Mouse (Mus musculus): ENCODE data around the gene Slco3a1. TPM values are rescaled to one million over a fixed set of nuclear protein-coding genes. Genes with fewer than 3 reads are reported as not detected.

Gene Slco3a1
- polyA plus RNA-seq, 1 experiment from 2014 or later: 6.7 TPM

DNA sequence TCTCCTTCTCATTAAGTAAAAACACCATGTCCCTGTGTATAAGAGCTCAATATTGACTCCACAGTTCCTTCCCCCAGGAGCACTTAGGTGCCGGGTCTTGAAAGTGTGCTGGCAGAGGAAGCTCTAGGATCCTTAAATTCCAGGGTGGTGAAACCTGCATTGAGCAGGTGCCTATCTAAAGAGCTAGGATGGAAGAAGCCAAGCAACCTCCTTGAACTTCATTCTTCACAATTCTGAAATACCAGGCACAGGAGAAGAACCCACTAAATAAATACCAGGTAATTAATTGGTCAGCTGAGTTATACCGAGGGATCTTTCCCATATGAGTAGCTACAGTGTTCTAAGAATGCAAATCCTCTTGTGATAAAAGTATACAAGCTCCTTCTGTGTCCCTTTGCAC is 117.9 kb downstream of the Slco3a1 start:
- no peak for ATAC-seq
- H3K27ac ChIP-seq (ENCODE audit: low read length): no peak overlapping the region
- H3K9ac ChIP-seq (ENCODE audit: low read depth, low read length): no peak overlapping the region
- H3K4me1 ChIP-seq (ENCODE audit: control insufficient read depth, insufficient read depth, low read length): no peaks in the 10 kb centered on the region
- no peaks in the 10 kb centered on the region for H3K36me3 ChIP-seq (ENCODE audit: control insufficient read depth, insufficient read depth, low read length)
- H3K4me3 ChIP-seq (ENCODE audit: low read length): no peak overlapping the region
- H3K9me3 ChIP-seq (ENCODE audit: control insufficient read depth, low read length): no peaks in the 10 kb centered on the region
- 83% methylated on average over 2 of the region's 2 CpGs for WGBS
- no peak overlapping the region for H3K4me2 ChIP-seq (ENCODE audit: low read depth, low read length)
- no peaks in the 10 kb centered on the region for H3K27me3 ChIP-seq (replicated peaks; ENCODE audit: control insufficient read depth, insufficient read depth, low read length)

DNA sequence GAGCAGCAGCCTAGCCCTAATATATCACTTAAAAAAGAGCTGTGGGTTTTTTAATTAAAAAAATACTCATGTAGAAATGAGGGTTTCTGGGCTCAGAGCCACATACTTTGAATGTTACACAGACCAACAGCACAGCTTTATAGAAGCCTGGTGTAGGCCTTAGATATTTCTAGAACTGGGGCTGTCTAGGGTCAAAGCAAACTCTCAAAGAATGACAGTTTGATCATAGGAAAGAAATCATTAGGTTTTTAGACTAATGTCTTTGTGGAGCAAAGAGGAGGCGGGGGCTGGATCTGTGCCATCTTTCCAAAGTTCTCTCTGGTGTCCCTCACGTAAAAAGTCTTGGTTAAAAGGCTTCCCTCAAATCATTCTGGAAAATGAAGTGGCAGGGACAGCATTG is 121.6 kb downstream of the Slco3a1 start:
- Histone ChIP-seq H3K9ac (ENCODE audit: low read depth, low read length) (no peak overlapping the region), H3K36me3 (ENCODE audit: control insufficient read depth, insufficient read depth, low read length) (no peaks in the 10 kb centered on the region), H3K27me3 (replicated peaks; ENCODE audit: control insufficient read depth, insufficient read depth, low read length) (no peaks in the 10 kb centered on the region), H3K27ac (ENCODE audit: low read length) (no peak overlapping the region), H3K4me2 (ENCODE audit: low read depth, low read length) (no peak overlapping the region), H3K9me3 (ENCODE audit: control insufficient read depth, low read length) (no peaks in the 10 kb centered on the region), H3K4me1 (ENCODE audit: control insufficient read depth, insufficient read depth, low read length) (no peaks in the 10 kb centered on the region), H3K4me3 (ENCODE audit: low read length) (no peak overlapping the region)
- no peak for ATAC-seq
- 51% methylated on average over 2 of the region's 2 CpGs for WGBS

DNA sequence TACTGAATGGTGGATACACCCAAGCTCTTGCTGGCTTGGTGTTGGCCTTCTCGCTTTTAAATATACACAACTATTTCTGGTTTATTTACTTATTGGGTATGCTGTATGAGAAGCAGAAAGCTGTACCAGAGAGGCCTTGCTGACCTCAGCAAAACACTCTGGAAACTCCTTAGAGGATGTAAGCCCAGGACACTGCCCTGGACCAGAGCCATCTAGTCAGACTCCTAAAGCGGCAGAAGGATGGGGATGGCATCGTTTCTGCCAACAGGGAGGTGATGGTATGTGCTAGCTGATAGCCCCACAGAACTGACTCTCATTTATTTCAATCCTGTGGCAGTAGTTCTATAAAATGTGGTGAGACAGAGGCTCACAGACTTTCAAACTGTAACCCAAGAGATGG is 125.3 kb downstream of the Slco3a1 start:
- Histone ChIP-seq H3K36me3 (ENCODE audit: control insufficient read depth, insufficient read depth, low read length) (no peaks in the 10 kb centered on the region), H3K4me1 (ENCODE audit: control insufficient read depth, insufficient read depth, low read length) (peaks cover 3% of the 10 kb centered on the region; the same call in 1 of the 2 replicates), H3K27ac (ENCODE audit: low read length) (no peak overlapping the region), H3K4me3 (ENCODE audit: low read length) (no peak overlapping the region), H3K27me3 (replicated peaks; ENCODE audit: control insufficient read depth, insufficient read depth, low read length) (no peaks in the 10 kb centered on the region), H3K9ac (ENCODE audit: low read depth, low read length) (no peak overlapping the region), H3K4me2 (ENCODE audit: low read depth, low read length) (no peak overlapping the region), H3K9me3 (ENCODE audit: control insufficient read depth, low read length) (no peaks in the 10 kb centered on the region)
- WGBS: 73% methylated on average over 3 of the region's 3 CpGs
- no peak for ATAC-seq

DNA sequence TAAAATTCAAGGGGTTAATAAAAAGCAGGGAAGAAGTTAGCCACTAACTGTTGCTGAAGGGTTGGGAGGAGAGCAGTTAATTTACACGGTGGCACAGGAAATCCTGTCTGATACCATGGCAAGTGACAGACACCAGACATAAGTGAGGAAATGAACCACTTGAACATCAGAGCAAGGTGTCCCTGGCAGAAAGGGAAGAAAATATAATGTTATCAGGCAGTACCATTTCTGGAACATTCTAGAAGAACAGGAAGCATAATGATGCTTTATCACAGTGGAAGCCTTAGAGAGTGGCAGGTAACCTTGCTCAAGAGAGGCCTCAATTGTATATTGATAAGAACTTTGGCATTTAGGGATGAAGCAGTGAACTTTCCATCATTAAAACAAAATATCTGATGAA is 127.4 kb downstream of the Slco3a1 start:
- Histone ChIP-seq H3K36me3 (ENCODE audit: control insufficient read depth, insufficient read depth, low read length) (no peaks in the 10 kb centered on the region), H3K4me1 (ENCODE audit: control insufficient read depth, insufficient read depth, low read length) (peaks cover 7% of the 10 kb centered on the region), H3K4me2 (ENCODE audit: low read depth, low read length) (no peak overlapping the region), H3K4me3 (ENCODE audit: low read length) (no peak overlapping the region), H3K9me3 (ENCODE audit: control insufficient read depth, low read length) (no peaks in the 10 kb centered on the region), H3K9ac (ENCODE audit: low read depth, low read length) (no peak overlapping the region), H3K27me3 (replicated peaks; ENCODE audit: control insufficient read depth, insufficient read depth, low read length) (no peaks in the 10 kb centered on the region), H3K27ac (ENCODE audit: low read length) (no peak overlapping the region)
- no peak for ATAC-seq
- WGBS: 28% methylated on average over 1 of the region's 1 CpGs

DNA sequence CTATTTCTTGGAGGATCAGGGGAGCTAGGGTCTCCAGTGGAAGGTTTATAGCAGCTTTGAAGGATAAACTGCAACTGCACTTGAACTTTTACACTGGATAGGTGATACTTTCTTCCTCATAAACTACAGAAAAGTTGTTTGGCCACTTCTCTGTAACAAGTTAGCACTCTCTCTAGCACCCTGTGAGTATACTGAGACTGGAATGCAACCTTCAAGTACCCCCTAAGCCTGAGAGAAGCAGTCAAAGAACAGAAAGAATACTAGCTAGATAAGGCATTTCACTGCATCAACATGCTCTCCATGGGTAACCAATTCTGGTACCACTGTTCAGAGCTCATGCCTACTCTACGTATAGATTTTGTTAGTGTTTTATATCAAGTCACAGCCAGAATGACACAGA is 128.6 kb downstream of the Slco3a1 start:
- Histone ChIP-seq H3K4me3 (ENCODE audit: low read length) (no peak overlapping the region), H3K9ac (ENCODE audit: low read depth, low read length) (no peak overlapping the region), H3K27ac (ENCODE audit: low read length) (no peak overlapping the region), H3K27me3 (replicated peaks; ENCODE audit: control insufficient read depth, insufficient read depth, low read length) (no peaks in the 10 kb centered on the region), H3K36me3 (ENCODE audit: control insufficient read depth, insufficient read depth, low read length) (no peaks in the 10 kb centered on the region), H3K9me3 (ENCODE audit: control insufficient read depth, low read length) (no peaks in the 10 kb centered on the region), H3K4me2 (ENCODE audit: low read depth, low read length) (no peak overlapping the region), H3K4me1 (ENCODE audit: control insufficient read depth, insufficient read depth, low read length) (peaks cover 7% of the 10 kb centered on the region)
- no peak for ATAC-seq
- WGBS: 92% methylated on average over 1 of the region's 1 CpGs

DNA sequence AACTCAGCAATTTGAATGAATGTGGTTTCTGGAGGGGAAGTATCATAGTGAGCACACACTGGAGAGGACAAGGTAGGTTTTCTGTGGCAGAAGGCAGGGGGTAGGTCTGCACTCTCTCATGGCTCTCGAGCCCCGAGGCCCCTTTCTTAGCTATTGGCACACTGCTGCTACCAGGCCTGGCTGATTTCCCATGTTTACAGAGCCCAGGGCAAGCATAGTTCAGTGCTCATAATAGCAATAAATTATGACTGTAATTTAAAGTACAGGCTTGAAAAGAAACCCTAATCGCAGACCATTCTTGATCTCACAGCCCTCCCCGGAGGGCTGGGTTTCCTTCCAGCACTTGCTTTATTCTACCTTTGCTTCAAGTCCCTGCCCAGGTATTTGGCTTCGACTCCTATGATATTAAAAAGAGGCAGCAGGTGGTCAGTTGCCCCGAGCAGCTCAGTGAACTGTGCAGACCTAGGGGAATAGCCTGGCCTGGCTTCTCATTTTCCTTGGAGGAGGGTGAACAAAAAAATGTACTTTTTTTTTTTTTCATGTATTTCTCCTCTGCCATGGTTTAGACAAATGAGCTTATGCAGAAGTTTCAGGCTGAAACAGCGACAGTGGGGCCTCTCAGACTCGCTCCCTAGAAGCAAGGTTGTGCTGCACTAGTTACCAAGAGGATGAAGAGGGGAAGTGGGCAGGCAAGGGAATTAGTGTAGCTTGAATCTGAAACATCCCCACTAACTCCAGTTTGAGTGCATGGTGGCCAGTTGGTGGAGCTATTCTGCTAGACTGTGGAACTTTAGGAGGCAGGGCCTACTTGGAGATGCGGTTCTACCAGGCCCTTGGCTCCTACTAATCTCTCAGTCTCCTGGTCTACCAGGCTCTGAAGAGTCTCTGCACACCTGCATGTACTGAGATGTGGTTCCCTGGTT is 130.4 kb downstream of the Slco3a1 start:
- Histone ChIP-seq H3K4me1 (ENCODE audit: control insufficient read depth, insufficient read depth, low read length) (peaks cover 7% of the 10 kb centered on the region), H3K9me3 (ENCODE audit: control insufficient read depth, low read length) (no peaks in the 10 kb centered on the region), H3K4me2 (ENCODE audit: low read depth, low read length) (no peak overlapping the region), H3K36me3 (ENCODE audit: control insufficient read depth, insufficient read depth, low read length) (no peaks in the 10 kb centered on the region), H3K4me3 (ENCODE audit: low read length) (no peak overlapping the region), H3K27ac (ENCODE audit: low read length) (no peak overlapping the region), H3K9ac (ENCODE audit: low read depth, low read length) (no peak overlapping the region), H3K27me3 (replicated peaks; ENCODE audit: control insufficient read depth, insufficient read depth, low read length) (no peaks in the 10 kb centered on the region)
- peak; percentile 55; the same call in 1 of the 2 replicates for ATAC-seq
- WGBS: 45% methylated on average over 9 of the region's 9 CpGs

DNA sequence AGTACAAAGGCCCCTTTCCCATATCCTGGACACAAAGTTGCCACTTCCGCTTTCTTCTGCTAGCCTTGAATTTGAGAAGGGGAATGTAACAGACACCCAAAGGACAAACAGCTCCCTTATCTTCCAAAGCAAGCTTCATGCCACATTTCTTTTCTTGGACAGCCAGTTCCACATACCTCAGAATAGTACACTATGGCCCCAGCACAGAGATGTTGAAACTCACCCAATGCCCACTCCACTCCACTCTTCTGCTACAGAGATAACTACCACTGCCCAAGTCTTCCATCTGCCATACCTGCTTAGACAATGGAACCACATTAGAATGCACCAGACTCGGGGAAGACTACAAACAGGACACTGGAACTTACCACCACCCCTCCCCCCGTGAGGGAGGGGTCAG is 131.3 kb downstream of the Slco3a1 start:
- H3K9me3 ChIP-seq (ENCODE audit: control insufficient read depth, low read length): no peaks in the 10 kb centered on the region
- H3K9ac ChIP-seq (ENCODE audit: low read depth, low read length): no peak overlapping the region
- H3K4me1 ChIP-seq (ENCODE audit: control insufficient read depth, insufficient read depth, low read length): peaks cover 7% of the 10 kb centered on the region
- H3K27me3 ChIP-seq (replicated peaks; ENCODE audit: control insufficient read depth, insufficient read depth, low read length): no peaks in the 10 kb centered on the region
- WGBS: 68% methylated on average over 3 of the region's 3 CpGs
- no peak overlapping the region for H3K27ac ChIP-seq (ENCODE audit: low read length)
- H3K4me3 ChIP-seq (ENCODE audit: low read length): no peak overlapping the region
- no peak overlapping the region for H3K4me2 ChIP-seq (ENCODE audit: low read depth, low read length)
- no peak for ATAC-seq
- no peaks in the 10 kb centered on the region for H3K36me3 ChIP-seq (ENCODE audit: control insufficient read depth, insufficient read depth, low read length)

DNA sequence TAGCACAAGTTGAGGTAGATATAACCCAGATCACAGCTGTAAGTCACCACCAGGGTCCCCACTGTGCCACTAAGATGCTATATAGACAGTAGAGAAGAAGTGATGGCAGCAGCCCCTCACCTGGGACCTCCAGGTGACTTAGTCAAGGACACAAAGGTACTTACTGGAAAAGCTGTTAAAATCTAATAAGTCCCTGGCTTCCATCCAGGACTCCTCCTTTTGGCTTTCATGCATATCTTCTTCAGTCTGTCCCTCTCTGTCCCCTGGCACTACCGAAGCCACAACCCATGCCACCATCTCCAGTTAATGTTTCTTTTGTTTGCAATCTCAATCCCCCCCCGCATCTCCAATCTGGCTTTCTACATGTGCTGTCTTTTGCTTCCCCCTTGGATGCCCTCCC is 131.8 kb downstream of the Slco3a1 start:
- 93% methylated on average over 2 of the region's 2 CpGs for WGBS
- H3K27ac ChIP-seq (ENCODE audit: low read length): no peak overlapping the region
- no peak for ATAC-seq

DNA sequence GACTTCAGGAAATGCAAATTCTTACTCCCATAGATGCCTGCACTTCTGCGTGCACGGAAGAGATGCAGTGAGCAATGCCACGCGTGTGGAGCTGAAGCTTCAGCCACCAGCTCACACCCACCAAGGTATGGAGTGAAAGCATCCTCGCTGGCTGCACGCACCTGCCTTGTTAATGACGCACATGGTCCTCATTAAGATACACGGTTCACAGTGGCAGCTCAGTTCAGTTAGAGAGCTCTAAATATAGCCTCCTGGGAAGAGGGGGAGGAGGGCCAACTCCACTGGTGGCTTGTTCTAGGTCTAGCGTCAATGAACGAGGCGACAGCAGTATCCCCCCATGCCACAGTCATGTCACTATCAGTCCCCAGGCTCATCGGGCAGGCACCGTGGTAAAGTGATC is 132.6 kb downstream of the Slco3a1 start:
- WGBS: 78% methylated on average over 13 of the region's 13 CpGs
- no peak for ATAC-seq
- H3K4me2 ChIP-seq (ENCODE audit: low read depth, low read length): no peak overlapping the region

More for the DNA sequence above, 131.8 kb downstream of the Slco3a1 start:
- Histone ChIP-seq H3K9ac (ENCODE audit: low read depth, low read length) (no peak overlapping the region), H3K36me3 (ENCODE audit: control insufficient read depth, insufficient read depth, low read length) (no peaks in the 10 kb centered on the region), H3K4me2 (ENCODE audit: low read depth, low read length) (no peak overlapping the region), H3K9me3 (ENCODE audit: control insufficient read depth, low read length) (no peaks in the 10 kb centered on the region), H3K4me1 (ENCODE audit: control insufficient read depth, insufficient read depth, low read length) (peaks cover 7% of the 10 kb centered on the region), H3K4me3 (ENCODE audit: low read length) (no peak overlapping the region), H3K27me3 (replicated peaks; ENCODE audit: control insufficient read depth, insufficient read depth, low read length) (no peaks in the 10 kb centered on the region)

More for the DNA sequence above, 132.6 kb downstream of the Slco3a1 start:
- Histone ChIP-seq H3K27me3 (replicated peaks; ENCODE audit: control insufficient read depth, insufficient read depth, low read length) (no peaks in the 10 kb centered on the region), H3K9me3 (ENCODE audit: control insufficient read depth, low read length) (no peaks in the 10 kb centered on the region), H3K36me3 (ENCODE audit: control insufficient read depth, insufficient read depth, low read length) (no peaks in the 10 kb centered on the region), H3K27ac (ENCODE audit: low read length) (no peak overlapping the region), H3K4me1 (ENCODE audit: control insufficient read depth, insufficient read depth, low read length) (peaks cover 7% of the 10 kb centered on the region), H3K4me3 (ENCODE audit: low read length) (no peak overlapping the region), H3K9ac (ENCODE audit: low read depth, low read length) (no peak overlapping the region)
